Comparison of ENCODE assay signal across 23 mouse cellular contexts in genomic region chr17:5182493-5182892, GRCm38 (mm10).
"Had no signal": no experiment of that assay in that cellular context is flagged by ENCODE, and none has a peak within 500 bp of the region (broad histone marks: within the 10 kb centered on the region; RNA-seq: fewer than 3 reads in every experiment).

No protein-coding gene starts in this region.

- H3K36me3 ChIP-seq: intestine, embryonic 15.5 days; kidney, embryonic 15.5 days; limb, embryonic 10.5 days; limb, embryonic 13.5 days; liver, embryonic 13.5 days; midbrain, embryonic 10.5 days; midbrain, embryonic 13.5 days; neural tube, embryonic 13.5 days had no signal

- DNase-seq: kidney, adult 11 months; kidney, adult 8-10 months; kidney, postnatal 10 days; kidney, postnatal 36 days; liver, embryonic 13.5 days; lung, embryonic 14.5 days; lung, postnatal 10 days; lung, postnatal 36 days; retina, postnatal 1 day; right cerebral cortex, postnatal 25 days; spleen, adult 18-20 months; thymus, postnatal 14 days; thymus, postnatal 4 days had no signal

- H3K27me3 ChIP-seq: intestine, embryonic 15.5 days; kidney, embryonic 15.5 days; limb, embryonic 13.5 days; liver, embryonic 13.5 days; megakaryocyte, embryonic 14.5 days; midbrain, embryonic 13.5 days; neural tube, embryonic 13.5 days had no signal

- H3K27ac ChIP-seq: intestine, embryonic 15.5 days; kidney, embryonic 15.5 days; limb, embryonic 10.5 days; limb, embryonic 13.5 days; liver, embryonic 13.5 days; midbrain, embryonic 10.5 days; neural tube, embryonic 13.5 days had no signal

- H3K4me3 ChIP-seq: intestine, embryonic 15.5 days; kidney, embryonic 15.5 days; limb, embryonic 10.5 days; limb, embryonic 13.5 days; liver, embryonic 13.5 days; megakaryocyte, embryonic 14.5 days; midbrain, embryonic 10.5 days; midbrain, embryonic 13.5 days; myocyte; neural tube, embryonic 13.5 days had no signal

- ATAC-seq: intestine, embryonic 15.5 days; midbrain, embryonic 13.5 days; midbrain, embryonic 16.5 days had no signal

- H3K4me2 ChIP-seq: intestine, embryonic 15.5 days; kidney, embryonic 15.5 days; limb, embryonic 13.5 days; liver, embryonic 13.5 days; lung, embryonic 14.5 days; midbrain, embryonic 13.5 days; neural tube, embryonic 13.5 days had no signal

- H3K9ac ChIP-seq: intestine, embryonic 15.5 days; kidney, embryonic 15.5 days; limb, embryonic 13.5 days; liver, embryonic 13.5 days; lung, embryonic 14.5 days; midbrain, embryonic 13.5 days; neural tube, embryonic 13.5 days had no signal

- H3K9me3 ChIP-seq: intestine, embryonic 15.5 days; kidney, embryonic 15.5 days; limb, embryonic 10.5 days; limb, embryonic 13.5 days; liver, embryonic 13.5 days; megakaryocyte, embryonic 14.5 days; midbrain, embryonic 10.5 days; midbrain, embryonic 13.5 days; neural tube, embryonic 13.5 days had no signal
